Mouse (Mus musculus) cerebellum, adult 2 months (tissue): ENCODE data around the gene Ccdc117.

ENCODE experiments used
- CTCF ChIP-seq: fragments of 200-500 bp; IDR thresholded peaks from 2 replicates; pipeline ENCODE4 v1.5.1; 2011; ENCODE audit warnings: low read depth, mild to moderate bottlenecking, control low read depth, low read length, moderate library complexity, borderline replicate concordance; ENCODE audit not compliant: insufficient read depth
- POLR2A ChIP-seq: fragments of 200-500 bp; IDR thresholded peaks from 2 replicates; pipeline ENCODE4 v1.6.1; 2011; ENCODE audit warnings: low read length, control low read depth, borderline replicate concordance; ENCODE audit not compliant: insufficient read depth

GRCm38 (mm10) chr11:5505856-5506575, 36.0 kb downstream of the Ccdc117 start:
- TF ChIP-seq CTCF (no peak), POLR2A (no peak)
